Mouse (Mus musculus): Measurements from ENCODE around the gene Fbxl18. TPM values are rescaled to one million over a fixed set of nuclear protein-coding genes. Genes with fewer than 3 reads are reported as not detected.

Fbxl18 gene
- polyA plus RNA-seq, 2 experiments: 10.2 to 12.5 TPM

DNA sequence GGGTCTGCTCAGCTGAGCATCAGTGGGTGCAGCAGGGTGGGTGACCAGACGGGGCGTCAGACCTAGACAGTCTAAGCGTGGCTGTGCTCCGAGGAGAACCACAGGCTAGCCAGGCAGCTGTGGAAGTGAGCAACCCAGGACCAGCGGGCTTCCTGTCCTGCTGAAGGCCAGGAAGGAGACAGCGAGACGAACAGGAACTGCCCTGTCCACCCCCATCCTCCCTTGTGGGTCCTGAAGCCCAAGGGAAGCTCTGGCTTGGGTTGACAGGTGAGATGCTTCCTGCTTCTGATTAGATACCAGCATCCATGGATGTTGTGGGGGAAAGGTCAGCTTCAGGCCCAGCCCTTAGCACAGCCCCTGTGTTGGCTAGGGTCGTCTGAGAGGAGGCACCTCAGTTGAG lies 13.3 kb downstream of the Fbxl18 start:
- TF ChIP-seq POLR2A (IDR thresholded peaks at IDR 0.05; ENCODE audit: borderline replicate concordance, extremely low read depth, insufficient read depth, insufficient read length): no peak
- H3K9ac ChIP-seq (ENCODE audit: low read depth, low read length, severe bottlenecking): no peak overlapping the region
- no peak overlapping the region for H3K27ac ChIP-seq (replicated peaks; ENCODE audit: low read depth, low read length)
- H3K4me1 ChIP-seq (ENCODE audit: control insufficient read depth, insufficient read depth, low read length): peaks cover 5% of the 10 kb centered on the region; the same call in 1 of the 2 replicates
- H3K4me2 ChIP-seq (replicated peaks; ENCODE audit: low read depth, low read length, severe bottlenecking): no peak overlapping the region
- DNase-seq (ENCODE audit: low spot score) (no peak), ATAC-seq (ENCODE audit: low FRiP score, low read depth) (no peak)
- WGBS: 74% methylated on average over 8 of the region's 8 CpGs
- H3K9me3 ChIP-seq (ENCODE audit: control insufficient read depth, low read length): no peaks in the 10 kb centered on the region
- no peak overlapping the region for H3K4me3 ChIP-seq (replicated peaks; ENCODE audit: low read length)
- H3K27me3 ChIP-seq (ENCODE audit: control insufficient read depth, insufficient read depth, low read length): no peaks in the 10 kb centered on the region
- peaks cover 52% of the 10 kb centered on the region for H3K36me3 ChIP-seq (ENCODE audit: control insufficient read depth, insufficient read depth, low read length)

DNA sequence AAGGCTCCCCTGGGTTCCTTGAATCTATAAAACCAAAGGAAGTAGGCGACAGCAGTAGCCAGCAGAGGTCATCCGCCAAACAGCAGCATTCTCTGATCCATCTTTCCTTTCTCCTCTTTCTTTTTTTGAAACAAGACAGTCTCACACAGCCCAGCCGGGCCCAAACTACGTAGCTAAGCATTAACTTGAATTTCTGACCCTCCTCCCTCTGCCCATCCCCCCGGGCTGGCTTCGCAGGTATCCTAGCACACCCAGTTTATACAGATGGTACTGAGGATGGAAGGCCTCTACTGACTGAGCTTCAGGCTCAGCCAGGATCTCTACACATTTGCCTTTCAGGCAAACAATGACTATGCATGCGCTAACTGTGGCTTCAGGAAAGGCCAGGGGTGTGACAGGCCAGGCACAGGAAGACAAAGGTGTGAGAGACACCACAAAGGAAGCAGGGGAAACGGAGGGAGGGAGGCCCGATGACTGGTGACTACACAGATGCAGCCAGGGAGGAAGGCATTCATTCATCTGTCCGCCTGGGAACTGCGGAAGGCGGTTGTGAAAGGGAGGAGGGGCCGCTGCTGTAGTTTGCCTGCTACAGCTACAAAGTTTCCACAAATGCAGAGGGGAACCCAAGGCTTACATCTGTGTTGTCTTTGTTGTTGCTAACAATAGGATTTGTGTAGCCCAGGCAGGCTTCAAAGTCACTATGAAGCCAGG lies 14.3 kb downstream of the Fbxl18 start:
- no peak overlapping the region for H3K4me2 ChIP-seq (replicated peaks; ENCODE audit: low read depth, low read length, severe bottlenecking)
- H3K4me1 ChIP-seq (ENCODE audit: control insufficient read depth, insufficient read depth, low read length): peaks cover 5% of the 10 kb centered on the region; the same call in 1 of the 2 replicates
- TF ChIP-seq POLR2A (IDR thresholded peaks at IDR 0.05; ENCODE audit: borderline replicate concordance, extremely low read depth, insufficient read depth, insufficient read length): no peak
- H3K9ac ChIP-seq (ENCODE audit: low read depth, low read length, severe bottlenecking): no peak overlapping the region
- 50% methylated on average over 13 of the region's 13 CpGs for WGBS
- no peaks in the 10 kb centered on the region for H3K9me3 ChIP-seq (ENCODE audit: control insufficient read depth, low read length)
- H3K27me3 ChIP-seq (ENCODE audit: control insufficient read depth, insufficient read depth, low read length): no peaks in the 10 kb centered on the region
- peaks cover 51% of the 10 kb centered on the region for H3K36me3 ChIP-seq (ENCODE audit: control insufficient read depth, insufficient read depth, low read length)
- no peak overlapping the region for H3K27ac ChIP-seq (replicated peaks; ENCODE audit: low read depth, low read length)
- DNase-seq (ENCODE audit: low spot score): no peak
- no peak for ATAC-seq (ENCODE audit: low FRiP score, low read depth)
- no peak overlapping the region for H3K4me3 ChIP-seq (replicated peaks; ENCODE audit: low read length)

DNA sequence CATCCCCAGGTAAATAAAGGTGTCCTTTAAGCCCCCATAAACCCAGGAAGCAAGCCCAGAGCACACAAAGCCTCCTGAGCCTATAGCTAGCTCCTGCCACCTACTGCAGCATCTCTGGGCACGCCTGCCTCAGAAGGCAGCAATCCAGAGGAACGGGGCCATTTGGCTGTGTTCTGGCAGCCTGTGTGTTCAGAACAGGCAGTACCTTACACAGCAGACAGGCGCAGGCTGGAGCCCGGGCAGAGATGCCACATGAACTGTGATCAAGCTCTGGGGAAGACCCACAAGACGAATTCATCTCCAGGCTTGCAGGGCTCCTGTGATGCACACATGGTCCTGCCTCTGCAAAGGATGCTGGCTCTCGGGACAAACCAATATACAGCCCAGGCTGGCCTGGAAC lies 15.0 kb downstream of the Fbxl18 start:
- H3K4me2 ChIP-seq (replicated peaks; ENCODE audit: low read depth, low read length, severe bottlenecking): no peak overlapping the region
- no peak for ATAC-seq (ENCODE audit: low FRiP score, low read depth)
- no peak for DNase-seq (ENCODE audit: low spot score)
- H3K27ac ChIP-seq (replicated peaks; ENCODE audit: low read depth, low read length): no peak overlapping the region
- 72% methylated on average over 6 of the region's 6 CpGs for WGBS
- H3K27me3 ChIP-seq (ENCODE audit: control insufficient read depth, insufficient read depth, low read length): no peaks in the 10 kb centered on the region
- no peak overlapping the region for H3K4me3 ChIP-seq (replicated peaks; ENCODE audit: low read length)
- no peak for TF ChIP-seq POLR2A (IDR thresholded peaks at IDR 0.05; ENCODE audit: borderline replicate concordance, extremely low read depth, insufficient read depth, insufficient read length)
- no peaks in the 10 kb centered on the region for H3K9me3 ChIP-seq (ENCODE audit: control insufficient read depth, low read length)
- H3K36me3 ChIP-seq (ENCODE audit: control insufficient read depth, insufficient read depth, low read length): peaks cover 50% of the 10 kb centered on the region
- no peak overlapping the region for H3K9ac ChIP-seq (ENCODE audit: low read depth, low read length, severe bottlenecking)
- H3K4me1 ChIP-seq (ENCODE audit: control insufficient read depth, insufficient read depth, low read length): peaks cover 5% of the 10 kb centered on the region; the same call in 1 of the 2 replicates

DNA sequence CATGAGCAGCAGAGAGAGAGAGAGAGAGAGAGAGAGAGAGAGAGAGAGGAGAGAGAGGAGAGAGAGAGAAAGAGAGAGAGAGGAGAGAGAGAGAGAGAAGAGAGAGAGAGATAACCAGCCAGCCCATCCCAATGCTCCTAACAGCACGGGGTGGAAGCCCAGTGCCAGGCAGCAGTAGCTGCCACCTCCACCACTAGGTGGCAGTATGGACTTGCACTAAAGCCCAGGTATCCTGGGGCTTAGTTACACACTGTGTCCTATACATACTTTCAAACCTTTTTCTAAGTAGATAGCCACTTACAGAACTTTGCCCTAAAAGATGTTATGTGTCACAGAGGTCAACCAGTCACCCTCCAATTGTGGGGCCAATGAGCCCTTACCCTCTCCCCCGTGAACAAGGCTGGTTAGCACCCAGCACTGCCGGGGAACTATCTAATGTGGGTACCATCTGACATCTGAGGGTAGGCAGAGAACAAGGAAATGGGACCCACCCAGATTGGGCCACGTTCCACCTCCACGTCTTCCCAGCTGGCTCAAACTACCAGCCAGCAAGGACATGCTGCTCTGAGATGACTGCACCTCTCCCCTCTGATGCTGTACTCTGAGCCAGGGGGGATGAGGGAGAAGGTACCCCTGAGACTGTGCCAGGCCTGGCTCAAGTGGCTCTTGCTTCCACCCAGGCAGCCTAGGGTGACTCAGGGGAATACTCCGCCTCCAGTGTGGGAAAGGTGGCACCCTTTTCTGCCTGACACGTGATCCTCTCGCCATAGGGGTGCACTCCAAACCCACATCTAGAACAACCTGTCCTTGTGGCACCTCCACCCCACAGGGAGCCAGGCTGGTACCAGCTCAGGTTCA lies 15.7 kb downstream of the Fbxl18 start:
- Histone ChIP-seq H3K9ac (ENCODE audit: low read depth, low read length, severe bottlenecking) (no peak overlapping the region), H3K4me1 (ENCODE audit: control insufficient read depth, insufficient read depth, low read length) (peaks cover 5% of the 10 kb centered on the region; the same call in 1 of the 2 replicates), H3K4me2 (replicated peaks; ENCODE audit: low read depth, low read length, severe bottlenecking) (no peak overlapping the region), H3K36me3 (ENCODE audit: control insufficient read depth, insufficient read depth, low read length) (peaks cover 47% of the 10 kb centered on the region), H3K4me3 (replicated peaks; ENCODE audit: low read length) (no peak overlapping the region), H3K9me3 (ENCODE audit: control insufficient read depth, low read length) (no peaks in the 10 kb centered on the region), H3K27ac (replicated peaks; ENCODE audit: low read depth, low read length) (no peak overlapping the region), H3K27me3 (ENCODE audit: control insufficient read depth, insufficient read depth, low read length) (no peaks in the 10 kb centered on the region)
- ATAC-seq (ENCODE audit: low FRiP score, low read depth) (peak; percentile 81), DNase-seq (ENCODE audit: low spot score) (peak; percentile 93)
- WGBS: 67% methylated on average over 8 of the region's 8 CpGs
- TF ChIP-seq POLR2A (IDR thresholded peaks at IDR 0.05; ENCODE audit: borderline replicate concordance, extremely low read depth, insufficient read depth, insufficient read length): no peak

DNA sequence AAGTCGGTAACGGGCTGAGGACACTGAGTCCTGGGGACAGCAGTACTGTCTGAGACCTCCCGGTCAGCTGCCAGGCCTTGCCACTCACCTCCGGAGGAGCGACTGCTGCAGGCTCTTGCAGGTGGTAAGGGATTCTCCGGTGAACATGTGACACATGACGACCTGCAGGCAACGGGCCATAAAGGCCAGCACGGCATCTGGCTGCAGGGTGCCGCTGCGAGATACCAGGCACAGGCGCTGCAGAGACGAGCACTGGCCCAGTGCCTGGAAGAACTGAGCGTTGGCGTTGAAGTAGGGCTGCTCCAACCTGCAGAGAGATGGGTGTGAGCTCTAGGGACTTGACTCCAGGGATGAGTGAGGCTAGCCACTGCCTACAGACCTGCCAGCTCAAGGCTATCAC lies 16.7 kb downstream of the Fbxl18 start:
- TF ChIP-seq POLR2A (IDR thresholded peaks at IDR 0.05; ENCODE audit: borderline replicate concordance, extremely low read depth, insufficient read depth, insufficient read length): no peak
- peaks cover 5% of the 10 kb centered on the region; the same call in 1 of the 2 replicates for H3K4me1 ChIP-seq (ENCODE audit: control insufficient read depth, insufficient read depth, low read length)
- DNase-seq (ENCODE audit: low spot score): no peak
- WGBS: 71% methylated on average over 15 of the region's 15 CpGs
- H3K4me2 ChIP-seq (replicated peaks; ENCODE audit: low read depth, low read length, severe bottlenecking): no peak overlapping the region
- no peak overlapping the region for H3K27ac ChIP-seq (replicated peaks; ENCODE audit: low read depth, low read length)
- H3K9me3 ChIP-seq (ENCODE audit: control insufficient read depth, low read length): no peaks in the 10 kb centered on the region
- H3K9ac ChIP-seq (ENCODE audit: low read depth, low read length, severe bottlenecking): no peak overlapping the region
- H3K4me3 ChIP-seq (replicated peaks; ENCODE audit: low read length): no peak overlapping the region
- H3K36me3 ChIP-seq (ENCODE audit: control insufficient read depth, insufficient read depth, low read length): peaks cover 46% of the 10 kb centered on the region
- no peaks in the 10 kb centered on the region for H3K27me3 ChIP-seq (ENCODE audit: control insufficient read depth, insufficient read depth, low read length)
- ATAC-seq (ENCODE audit: low FRiP score, low read depth): no peak

All from limb, embryonic 14.5 days (tissue).